Mouse (Mus musculus): ENCODE measurements at regions not wholly inside any gene's neighbourhood (a gene's known extent, or its start where the extent isn't known, plus 50 kb on each side); places are given as distances from the start of the nearest gene placed in this dataset.

DNA sequence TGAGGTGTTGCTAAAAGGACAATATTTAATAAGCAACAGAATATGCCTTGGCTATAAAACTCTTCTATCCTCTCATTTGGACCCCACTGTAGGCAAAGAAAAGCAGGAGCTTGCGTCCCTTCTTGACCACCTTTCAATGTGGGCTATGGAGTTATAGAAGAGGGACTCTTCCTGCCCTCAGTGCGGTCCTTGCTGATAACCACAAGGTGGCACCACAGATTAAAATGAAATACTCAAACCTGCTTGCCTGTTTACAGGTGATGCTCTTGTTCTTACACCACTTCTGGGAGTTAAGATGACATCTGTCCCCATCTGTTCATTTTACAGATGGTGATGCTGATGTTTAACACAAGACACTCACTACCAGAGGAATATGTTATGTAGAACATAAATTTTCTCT lies 291.1 kb upstream of the Pappa start:
- Histone ChIP-seq H3K4me1 (no peaks in the 10 kb centered on the region), H3K27me3 (no peaks in the 10 kb centered on the region), H3K36me3 (no peaks in the 10 kb centered on the region), H3K4me2 (replicated peaks) (no peak overlapping the region), H3K27ac (replicated peaks) (no peak overlapping the region), H3K9me3 (replicated peaks) (no peaks in the 10 kb centered on the region), H3K9ac (no peak overlapping the region), H3K4me3 (replicated peaks) (no peak overlapping the region)
- WGBS, result 59% methylated on average over 2 of the region's 2 CpGs
- no peak for ATAC-seq (ENCODE audit: insufficient number of reproducible peaks, low FRiP score, low TSS enrichment, low read depth)

GRCm38 (mm10) chr4:64874521-64874920 lies 249.5 kb upstream of the Pappa start:
- no peaks in the 10 kb centered on the region for H3K9me3 ChIP-seq (replicated peaks)
- H3K27ac ChIP-seq (replicated peaks), result no peak overlapping the region
- no peak overlapping the region for H3K9ac ChIP-seq
- no peak overlapping the region for H3K4me3 ChIP-seq (replicated peaks)
- H3K27me3 ChIP-seq, result no peaks in the 10 kb centered on the region
- ATAC-seq (ENCODE audit: insufficient number of reproducible peaks, low FRiP score, low TSS enrichment, low read depth), result no peak
- H3K4me2 ChIP-seq (replicated peaks), result no peak overlapping the region
- WGBS, result 63% methylated on average over 2 of the region's 2 CpGs
- no peaks in the 10 kb centered on the region for H3K4me1 ChIP-seq
- no peaks in the 10 kb centered on the region for H3K36me3 ChIP-seq

- 98% methylated on average over 1 of the region's 1 CpGs for WGBS
- Histone ChIP-seq H3K9ac (no peak overlapping the region), H3K9me3 (replicated peaks) (no peaks in the 10 kb centered on the region), H3K4me1 (no peaks in the 10 kb centered on the region), H3K36me3 (no peaks in the 10 kb centered on the region), H3K27ac (replicated peaks) (no peak overlapping the region), H3K4me2 (replicated peaks) (no peak overlapping the region), H3K4me3 (replicated peaks) (no peak overlapping the region), H3K27me3 (no peaks in the 10 kb centered on the region)
- no peak for ATAC-seq (ENCODE audit: insufficient number of reproducible peaks, low FRiP score, low TSS enrichment, low read depth)
These were observed 247.1 kb upstream of the Pappa start for GRCm38 (mm10) chr4:64876924-64877323.

DNA sequence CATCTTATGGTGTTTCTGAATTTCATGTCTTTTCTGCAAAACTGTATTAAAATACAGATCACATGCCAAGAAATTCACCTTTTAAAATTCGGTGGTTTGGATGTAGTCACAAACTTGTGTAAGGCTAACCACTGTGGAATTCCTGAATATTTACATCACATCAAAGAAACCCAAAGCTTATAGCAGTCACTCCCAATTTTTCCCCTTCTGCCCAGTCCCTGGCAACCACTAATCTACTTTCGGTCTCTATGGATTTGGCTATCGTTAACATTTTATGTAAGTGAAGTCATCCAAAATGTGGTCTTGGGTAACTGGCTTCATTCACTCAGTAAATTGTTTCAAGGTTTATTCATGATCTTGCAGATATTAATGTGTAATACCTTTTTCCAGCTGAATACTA lies 226.0 kb upstream of the Pappa start:
- 46% methylated on average over 3 of the region's 3 CpGs for WGBS
- ATAC-seq (ENCODE audit: insufficient number of reproducible peaks, low FRiP score, low TSS enrichment, low read depth), result no peak
- H3K4me1 ChIP-seq, result no peaks in the 10 kb centered on the region

GRCm38 (mm10) chr4:64901091-64901845 lies 222.7 kb upstream of the Pappa start:
- H3K9ac ChIP-seq, result no peak overlapping the region
- H3K27ac ChIP-seq (replicated peaks), result no peak overlapping the region
- H3K27me3 ChIP-seq, result no peaks in the 10 kb centered on the region
- H3K4me1 ChIP-seq, result no peaks in the 10 kb centered on the region
- no peak overlapping the region for H3K4me2 ChIP-seq (replicated peaks)
- 56% methylated on average over 5 of the region's 5 CpGs for WGBS
- no peak overlapping the region for H3K4me3 ChIP-seq (replicated peaks)
- no peaks in the 10 kb centered on the region for H3K36me3 ChIP-seq
- no peaks in the 10 kb centered on the region for H3K9me3 ChIP-seq (replicated peaks)
- ATAC-seq (ENCODE audit: insufficient number of reproducible peaks, low FRiP score, low TSS enrichment, low read depth), result no peak

More for the DNA sequence above, 226.0 kb upstream of the Pappa start:
- Histone ChIP-seq H3K27me3 (no peaks in the 10 kb centered on the region), H3K36me3 (no peaks in the 10 kb centered on the region), H3K4me3 (replicated peaks) (no peak overlapping the region), H3K9ac (no peak overlapping the region), H3K4me2 (replicated peaks) (no peak overlapping the region), H3K9me3 (replicated peaks) (no peaks in the 10 kb centered on the region), H3K27ac (replicated peaks) (no peak overlapping the region)

DNA sequence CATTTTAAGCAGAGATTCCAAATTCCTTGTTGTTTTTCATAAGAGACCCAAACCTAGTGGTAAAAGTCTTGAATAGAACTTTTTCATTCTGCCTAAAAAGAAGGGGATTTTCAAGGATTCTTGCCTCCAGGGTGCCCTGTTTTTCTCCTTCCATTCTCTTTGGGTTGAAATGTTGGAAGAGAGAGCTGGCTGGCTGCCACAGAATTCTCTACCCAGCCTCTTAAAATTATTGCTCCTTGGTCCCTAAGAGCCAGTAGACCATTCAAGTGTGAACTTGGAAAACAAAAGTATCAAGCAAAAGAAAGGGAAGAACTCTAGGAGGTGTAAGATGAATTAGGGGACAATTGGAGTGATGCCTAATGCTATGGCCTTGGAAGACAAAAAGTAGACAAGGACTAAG lies 200.2 kb upstream of the Pappa start:
- H3K27me3 ChIP-seq, result no peaks in the 10 kb centered on the region
- no peak for ATAC-seq (ENCODE audit: insufficient number of reproducible peaks, low FRiP score, low TSS enrichment, low read depth)
- no peak overlapping the region for H3K27ac ChIP-seq (replicated peaks)
- H3K4me3 ChIP-seq (replicated peaks), result no peak overlapping the region
- no peaks in the 10 kb centered on the region for H3K9me3 ChIP-seq (replicated peaks)
- H3K9ac ChIP-seq, result no peak overlapping the region
- H3K4me2 ChIP-seq (replicated peaks), result no peak overlapping the region
- H3K4me1 ChIP-seq, result no peaks in the 10 kb centered on the region
- H3K36me3 ChIP-seq, result no peaks in the 10 kb centered on the region

DNA sequence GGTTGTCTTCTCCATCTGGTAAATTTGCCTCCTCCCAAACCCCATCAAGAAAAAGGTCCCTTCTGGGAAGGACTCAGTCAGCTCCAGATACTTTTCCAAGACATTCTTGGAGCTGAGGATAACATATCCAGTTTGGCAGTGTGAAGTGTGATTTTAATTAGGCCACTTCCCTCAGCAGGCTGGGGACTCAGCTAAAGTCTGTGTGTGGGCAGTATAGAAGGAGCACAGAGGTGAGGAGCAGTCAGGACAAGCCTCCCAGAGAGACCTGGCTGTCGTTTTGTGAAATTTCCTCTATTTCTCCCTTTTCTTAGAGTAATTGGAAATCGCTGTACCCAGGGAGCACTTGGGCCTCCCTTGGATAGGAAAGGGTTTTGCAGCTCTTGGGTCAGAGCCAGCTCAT lies 195.4 kb upstream of the Pappa start:
- Histone ChIP-seq H3K27ac (replicated peaks) (no peak overlapping the region), H3K9me3 (replicated peaks) (no peaks in the 10 kb centered on the region), H3K4me2 (replicated peaks) (no peak overlapping the region), H3K4me3 (replicated peaks) (no peak overlapping the region), H3K4me1 (no peaks in the 10 kb centered on the region), H3K9ac (no peak overlapping the region), H3K36me3 (no peaks in the 10 kb centered on the region), H3K27me3 (no peaks in the 10 kb centered on the region)
- WGBS, result 58% methylated on average over 2 of the region's 2 CpGs
- no peak for ATAC-seq (ENCODE audit: insufficient number of reproducible peaks, low FRiP score, low TSS enrichment, low read depth)

DNA sequence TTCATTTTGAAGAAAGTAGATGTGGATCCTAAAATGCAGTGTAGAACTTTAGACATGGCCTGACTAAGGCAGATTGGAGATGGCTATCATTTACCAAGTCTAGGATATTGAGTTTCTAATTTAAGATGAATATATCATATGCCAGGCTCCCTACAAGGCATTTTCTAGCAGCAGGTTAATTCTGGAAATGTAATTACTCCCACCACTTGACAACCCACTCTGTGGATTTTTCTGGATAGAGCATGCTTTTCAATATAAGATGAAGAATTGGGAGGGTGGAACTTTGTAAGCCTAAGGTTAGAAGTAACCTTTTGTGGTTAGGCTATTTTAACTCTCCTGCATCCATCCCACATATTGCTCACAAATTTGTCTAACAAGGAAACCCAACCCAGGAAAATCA lies 178.4 kb upstream of the Pappa start:
- ATAC-seq (ENCODE audit: insufficient number of reproducible peaks, low FRiP score, low TSS enrichment, low read depth), result no peak
- Histone ChIP-seq H3K4me1 (no peaks in the 10 kb centered on the region), H3K9me3 (replicated peaks) (no peaks in the 10 kb centered on the region), H3K4me2 (replicated peaks) (no peak overlapping the region), H3K36me3 (no peaks in the 10 kb centered on the region), H3K9ac (no peak overlapping the region), H3K4me3 (replicated peaks) (no peak overlapping the region), H3K27me3 (no peaks in the 10 kb centered on the region), H3K27ac (replicated peaks) (no peak overlapping the region)

GRCm38 (mm10) chr4:64952651-64953050 lies 171.3 kb upstream of the Pappa start:
- no peaks in the 10 kb centered on the region for H3K4me1 ChIP-seq
- no peak overlapping the region for H3K27ac ChIP-seq (replicated peaks)
- no peaks in the 10 kb centered on the region for H3K27me3 ChIP-seq
- no peaks in the 10 kb centered on the region for H3K36me3 ChIP-seq
- no peak for ATAC-seq (ENCODE audit: insufficient number of reproducible peaks, low FRiP score, low TSS enrichment, low read depth)
- no peak overlapping the region for H3K4me2 ChIP-seq (replicated peaks)
- no peaks in the 10 kb centered on the region for H3K9me3 ChIP-seq (replicated peaks)
- H3K4me3 ChIP-seq (replicated peaks), result no peak overlapping the region
- no peak overlapping the region for H3K9ac ChIP-seq

GRCm38 (mm10) chr4:64958843-64959242 lies 165.1 kb upstream of the Pappa start:
- WGBS, result 79% methylated on average over 4 of the region's 4 CpGs
- no peak for ATAC-seq (ENCODE audit: insufficient number of reproducible peaks, low FRiP score, low TSS enrichment, low read depth)
- no peaks in the 10 kb centered on the region for H3K36me3 ChIP-seq
- no peak overlapping the region for H3K27ac ChIP-seq (replicated peaks)
- no peak overlapping the region for H3K4me3 ChIP-seq (replicated peaks)
- no peaks in the 10 kb centered on the region for H3K4me1 ChIP-seq
- H3K4me2 ChIP-seq (replicated peaks), result no peak overlapping the region
- H3K27me3 ChIP-seq, result no peaks in the 10 kb centered on the region
- no peaks in the 10 kb centered on the region for H3K9me3 ChIP-seq (replicated peaks)
- no peak overlapping the region for H3K9ac ChIP-seq

DNA sequence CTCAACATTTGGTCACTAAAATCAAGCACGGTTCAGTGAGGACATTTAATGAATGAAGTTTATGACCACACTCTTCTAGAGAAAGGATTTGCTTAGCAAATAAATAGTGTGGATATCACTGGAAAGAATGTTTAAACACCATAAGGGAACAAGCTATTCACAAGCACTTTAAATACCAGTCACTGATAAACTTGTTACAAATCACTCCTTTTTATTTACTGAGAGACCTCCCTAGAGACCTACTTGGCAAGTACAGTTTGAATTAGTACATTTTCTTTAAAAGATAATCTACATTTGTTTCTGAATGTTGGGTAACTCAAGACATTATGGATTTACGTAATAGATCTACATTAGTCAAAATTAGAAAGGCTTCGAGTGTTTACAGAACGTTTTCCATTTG lies 162.2 kb upstream of the Pappa start:
- ATAC-seq (ENCODE audit: insufficient number of reproducible peaks, low FRiP score, low TSS enrichment, low read depth), result no peak
- Histone ChIP-seq H3K9ac (no peak overlapping the region), H3K4me2 (replicated peaks) (no peak overlapping the region), H3K27ac (replicated peaks) (no peak overlapping the region), H3K4me3 (replicated peaks) (no peak overlapping the region), H3K9me3 (replicated peaks) (no peaks in the 10 kb centered on the region), H3K27me3 (no peaks in the 10 kb centered on the region), H3K4me1 (no peaks in the 10 kb centered on the region), H3K36me3 (no peaks in the 10 kb centered on the region)
- 79% methylated on average over 4 of the region's 4 CpGs for WGBS
